Mouse (Mus musculus) testis, adult 2 months (tissue): ENCODE data around the gene Klhl7.

Experiments
- CTCF ChIP-seq: fragments of 200-500 bp; IDR thresholded peaks from 2 replicates; pipeline ENCODE4 v1.5.1; 2012; ENCODE audit warnings: low read depth, mild to moderate bottlenecking, inconsistent platforms, low read length, moderate library complexity; ENCODE audit not compliant: control insufficient read depth, insufficient read depth, insufficient replicate concordance
- POLR2A ChIP-seq: fragments of 200-500 bp; IDR thresholded peaks from 2 replicates; pipeline ENCODE4 v1.6.1; 2012; ENCODE audit warnings: low read depth, mild to moderate bottlenecking, inconsistent platforms, low read length, moderate library complexity; ENCODE audit not compliant: control insufficient read depth

DNA sequence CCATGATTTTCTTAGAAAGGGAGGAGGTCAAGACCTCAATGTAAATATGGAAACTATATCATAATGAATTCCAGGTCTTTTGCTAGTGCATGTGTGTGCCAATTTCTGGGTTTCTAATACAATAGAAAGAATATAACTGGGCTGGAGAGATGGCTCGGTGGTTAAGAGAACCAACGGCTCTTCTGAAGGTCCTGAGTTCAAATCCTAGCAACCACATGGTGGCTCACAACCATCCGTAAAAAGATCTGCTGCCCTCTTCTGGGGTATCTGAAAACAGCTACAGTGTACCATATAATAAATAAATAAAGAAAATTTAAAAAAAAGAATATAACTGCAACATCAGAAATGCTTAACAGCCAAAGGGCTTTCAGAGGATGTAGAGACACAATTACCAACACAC lies 46.0 kb upstream of the Klhl7 start:
- TF ChIP-seq CTCF (no peak), POLR2A (no peak)
